Mouse (Mus musculus): ENCODE measurements around the gene Bola1. TPM values are rescaled to one million over a fixed set of nuclear protein-coding genes. Genes with fewer than 3 reads are reported as not detected.
A peak's percentile ranks its signal among the peaks of the same experiment; 100 is the strongest.

The Bola1 gene
- polyA plus RNA-seq, 1 experiment, result 12.7 TPM

DNA sequence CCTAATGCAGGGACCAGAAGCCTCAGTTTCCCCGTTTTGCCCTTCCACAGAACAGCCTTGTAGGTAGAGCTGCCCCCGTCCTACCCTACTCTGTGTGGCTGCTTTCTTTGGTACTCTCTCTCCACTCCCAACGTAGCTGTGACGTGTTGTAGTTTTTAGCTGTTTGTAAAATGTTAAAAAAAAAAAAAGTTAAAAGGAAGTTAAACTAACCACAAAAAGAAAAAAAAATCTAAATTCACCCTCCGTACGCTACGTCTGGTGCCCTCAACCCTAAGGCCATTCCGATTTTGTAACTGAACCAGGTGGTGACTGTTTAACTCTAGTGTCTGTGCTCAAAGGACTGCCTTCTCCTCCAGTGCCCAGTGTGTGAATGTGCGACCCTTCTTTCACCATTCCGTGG is 24.5 kb downstream of the Bola1 start:
- no peak for TF ChIP-seq CTCF (IDR thresholded peaks at IDR 0.05; ENCODE audit: control insufficient read depth, insufficient read depth, low read length)
- no peak for TF ChIP-seq POLR2A (IDR thresholded peaks at IDR 0.05; ENCODE audit: borderline replicate concordance, control insufficient read depth, low read depth, low read length)
- no peak overlapping the region for H3K27ac ChIP-seq (ENCODE audit: control insufficient read depth, insufficient read depth, low read depth, low read length, poor library complexity)
- H3K4me1 ChIP-seq (ENCODE audit: control insufficient read depth, insufficient read depth, low read length), result peaks cover 4% of the 10 kb centered on the region
- 21% methylated on average over 10 of the region's 10 CpGs for WGBS
- H3K4me3 ChIP-seq (replicated peaks; ENCODE audit: control insufficient read depth, low read depth, low read length), result no peak overlapping the region

DNA sequence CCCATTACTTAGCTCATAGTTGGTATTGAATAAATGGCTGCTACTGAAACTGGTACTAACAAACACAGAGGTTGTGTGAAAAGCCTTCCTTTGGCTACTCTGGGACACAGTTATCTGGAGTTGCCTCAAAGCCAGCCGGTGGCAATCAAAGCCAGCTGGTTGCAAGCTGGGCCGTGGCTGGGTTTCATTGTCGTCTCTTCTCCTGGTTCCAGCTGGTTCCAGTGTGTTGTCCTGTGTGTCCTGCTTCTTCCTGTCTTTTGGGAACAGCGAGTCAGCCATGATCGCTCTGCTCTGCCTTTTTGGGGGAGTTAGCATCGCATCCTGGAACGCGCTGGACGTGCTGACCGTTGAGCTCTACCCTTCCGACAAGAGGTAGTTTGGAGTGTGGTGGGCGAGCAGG is 26.5 kb downstream of the Bola1 start:
- Histone ChIP-seq H3K27ac (ENCODE audit: control insufficient read depth, insufficient read depth, low read depth, low read length, poor library complexity) (no peak overlapping the region), H3K4me1 (ENCODE audit: control insufficient read depth, insufficient read depth, low read length) (peaks cover 4% of the 10 kb centered on the region), H3K4me3 (replicated peaks; ENCODE audit: control insufficient read depth, low read depth, low read length) (no peak overlapping the region)
- TF ChIP-seq POLR2A (IDR thresholded peaks at IDR 0.05; ENCODE audit: borderline replicate concordance, control insufficient read depth, low read depth, low read length) (no peak), CTCF (IDR thresholded peaks at IDR 0.05; ENCODE audit: control insufficient read depth, insufficient read depth, low read length) (no peak)
- 85% methylated on average over 12 of the region's 12 CpGs for WGBS

DNA sequence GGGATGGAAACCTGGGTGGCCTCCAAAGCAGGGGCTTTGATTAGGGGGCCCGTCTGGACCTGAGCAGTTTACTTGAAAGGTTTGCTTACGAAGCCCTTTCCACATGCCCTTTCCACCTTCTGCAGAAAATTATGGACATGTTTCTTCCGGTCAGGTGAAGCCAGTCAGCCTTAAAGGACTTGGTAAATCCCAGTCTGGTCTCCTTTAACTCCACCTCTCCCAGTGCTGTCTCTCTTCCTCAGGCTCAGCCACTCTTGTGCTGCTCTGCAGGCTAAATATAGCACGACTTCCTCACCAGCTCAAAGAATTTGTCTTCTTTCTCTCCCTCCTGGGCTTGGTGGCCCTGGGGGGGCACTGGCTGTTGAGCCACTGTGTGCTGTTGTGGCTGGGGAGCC is 37.1 kb downstream of the Bola1 start:
- TF ChIP-seq CTCF (IDR thresholded peaks at IDR 0.05; ENCODE audit: control insufficient read depth, insufficient read depth, low read length) (no peak), POLR2A (IDR thresholded peaks at IDR 0.05; ENCODE audit: borderline replicate concordance, control insufficient read depth, low read depth, low read length) (no peak)
- H3K27ac ChIP-seq (ENCODE audit: control insufficient read depth, insufficient read depth, low read depth, low read length, poor library complexity), result no peak overlapping the region
- H3K4me1 ChIP-seq (ENCODE audit: control insufficient read depth, insufficient read depth, low read length), result no peaks in the 10 kb centered on the region
- no peak overlapping the region for H3K4me3 ChIP-seq (replicated peaks; ENCODE audit: control insufficient read depth, low read depth, low read length)
- 36% methylated on average over 4 of the region's 4 CpGs for WGBS

DNA sequence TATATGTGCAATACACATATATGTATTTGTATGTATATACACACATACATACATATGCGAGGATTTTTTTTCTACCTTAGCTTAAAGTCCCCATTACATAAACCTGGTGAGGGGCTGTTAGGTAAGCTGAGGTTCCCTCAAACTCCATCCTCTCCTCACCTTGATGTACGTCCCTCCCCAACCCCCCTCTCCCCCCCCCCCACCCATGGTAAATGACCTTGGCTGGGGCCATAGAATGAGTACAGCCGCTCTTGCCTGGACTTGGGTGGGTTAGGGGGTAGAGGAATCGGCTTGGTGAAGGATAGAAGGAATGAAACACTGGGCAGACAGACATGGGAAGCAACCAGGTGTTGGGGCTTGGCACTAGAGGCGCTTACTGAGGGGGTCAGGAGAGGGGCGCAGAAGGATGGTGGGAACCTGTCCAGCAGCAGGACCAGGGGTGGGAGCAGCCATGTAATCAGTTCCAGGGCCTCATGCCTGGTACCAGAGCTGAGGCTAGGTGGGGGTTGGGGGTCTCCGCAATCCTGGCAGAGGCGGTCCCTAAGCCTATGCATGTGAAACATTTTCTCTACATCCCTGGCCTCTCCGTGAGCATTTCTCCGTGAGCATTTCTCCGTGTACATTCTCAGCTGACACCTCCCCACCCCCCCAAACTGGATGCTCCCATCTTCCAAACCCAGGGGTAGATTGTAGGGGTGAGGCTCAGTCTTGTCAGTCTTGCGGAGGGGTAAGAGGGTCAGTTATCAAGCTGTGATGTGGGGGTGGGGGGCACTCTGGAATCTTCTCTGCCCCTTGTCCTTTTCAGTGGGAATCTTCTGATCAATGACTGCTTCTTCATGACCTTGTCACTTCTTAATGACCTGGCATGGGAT is 37.8 kb downstream of the Bola1 start:
- no peak overlapping the region for H3K4me3 ChIP-seq (replicated peaks; ENCODE audit: control insufficient read depth, low read depth, low read length)
- no peak overlapping the region for H3K27ac ChIP-seq (ENCODE audit: control insufficient read depth, insufficient read depth, low read depth, low read length, poor library complexity)
- TF ChIP-seq CTCF (IDR thresholded peaks at IDR 0.05; ENCODE audit: control insufficient read depth, insufficient read depth, low read length) (no peak), POLR2A (IDR thresholded peaks at IDR 0.05; ENCODE audit: borderline replicate concordance, control insufficient read depth, low read depth, low read length) (no peak)
- WGBS, result 68% methylated on average over 12 of the region's 12 CpGs
- no peaks in the 10 kb centered on the region for H3K4me1 ChIP-seq (ENCODE audit: control insufficient read depth, insufficient read depth, low read length)

DNA sequence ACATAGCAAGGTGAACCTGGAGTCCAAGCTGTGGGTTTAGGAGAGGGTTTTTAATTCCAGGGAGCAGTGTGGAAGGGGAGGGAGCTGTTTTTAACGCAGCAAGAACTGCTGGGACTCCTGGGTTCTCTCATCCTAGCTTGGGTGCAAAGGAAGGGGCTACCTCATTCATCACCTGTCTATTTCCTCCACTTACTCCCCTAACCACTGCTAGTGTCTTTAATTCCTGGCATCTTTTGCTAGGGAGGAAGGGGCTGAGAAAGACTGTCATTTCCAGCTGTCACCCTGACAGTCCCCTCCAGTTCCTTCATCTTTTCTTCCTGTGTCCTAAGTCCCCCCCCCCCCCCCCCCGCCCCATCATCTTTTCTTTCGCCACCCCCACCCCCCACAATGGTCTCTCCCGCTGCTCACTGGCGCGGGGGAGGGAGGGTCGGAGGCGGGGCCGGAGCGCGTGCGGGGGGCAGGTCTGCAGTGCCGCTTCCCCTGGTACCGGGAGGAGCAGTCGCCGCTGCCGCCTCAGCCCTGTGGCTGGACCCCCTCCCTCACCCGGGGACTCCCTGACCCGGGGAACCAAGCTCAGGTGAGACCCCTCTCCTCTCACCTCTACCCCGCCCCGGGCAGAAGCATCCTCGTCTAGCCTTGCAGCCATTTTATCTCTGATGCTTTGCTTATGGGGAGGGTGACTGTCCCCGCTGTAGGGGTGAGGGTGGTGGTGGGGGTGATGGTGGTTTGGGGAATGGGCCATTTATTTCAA is 38.6 kb downstream of the Bola1 start, which contains the start of gene Sv2a:
Sv2a (plus strand) TSS at position 425 of the 751 bp plus-strand sequence.
- Histone ChIP-seq H3K4me3 (replicated peaks; ENCODE audit: control insufficient read depth, low read depth, low read length) (peak within 1 kb of the TSS; percentile 40), H3K27ac (ENCODE audit: control insufficient read depth, insufficient read depth, low read depth, low read length, poor library complexity) (no peak within 1 kb of the TSS), H3K4me1 (ENCODE audit: control insufficient read depth, insufficient read depth, low read length) (no peaks in the 10 kb centered on the region)
- 2% methylated on average over 22 of the region's 23 CpGs for WGBS
- TF ChIP-seq CTCF (IDR thresholded peaks at IDR 0.05; ENCODE audit: control insufficient read depth, insufficient read depth, low read length) (no peak), POLR2A (IDR thresholded peaks at IDR 0.05; ENCODE audit: borderline replicate concordance, control insufficient read depth, low read depth, low read length) (no peak)

DNA sequence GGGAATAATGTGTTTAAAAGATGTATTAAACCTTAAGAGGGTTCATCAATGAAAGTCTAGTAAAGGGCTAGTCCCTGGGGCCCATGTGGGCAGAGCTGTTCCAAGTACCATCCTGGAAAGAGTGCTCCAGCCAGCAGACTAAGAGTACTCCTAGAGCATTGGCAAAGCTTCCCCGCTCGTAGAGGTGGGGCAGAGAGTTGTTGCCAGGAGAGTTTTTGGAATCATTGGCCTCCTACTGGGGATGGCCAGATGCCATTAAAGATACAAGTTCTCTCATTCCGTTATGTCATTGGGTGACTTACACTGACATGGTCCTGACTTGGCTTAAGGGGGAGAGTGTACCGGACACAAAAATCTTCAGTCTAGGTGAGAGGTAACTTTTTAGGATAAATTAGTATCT is 40.0 kb downstream of the Bola1 start:
- 80% methylated on average over 4 of the region's 4 CpGs for WGBS
- no peak overlapping the region for H3K27ac ChIP-seq (ENCODE audit: control insufficient read depth, insufficient read depth, low read depth, low read length, poor library complexity)
- H3K4me3 ChIP-seq (replicated peaks; ENCODE audit: control insufficient read depth, low read depth, low read length), result no peak overlapping the region
- no peaks in the 10 kb centered on the region for H3K4me1 ChIP-seq (ENCODE audit: control insufficient read depth, insufficient read depth, low read length)
- TF ChIP-seq POLR2A (IDR thresholded peaks at IDR 0.05; ENCODE audit: borderline replicate concordance, control insufficient read depth, low read depth, low read length), result no peak
- TF ChIP-seq CTCF (IDR thresholded peaks at IDR 0.05; ENCODE audit: control insufficient read depth, insufficient read depth, low read length), result no peak

DNA sequence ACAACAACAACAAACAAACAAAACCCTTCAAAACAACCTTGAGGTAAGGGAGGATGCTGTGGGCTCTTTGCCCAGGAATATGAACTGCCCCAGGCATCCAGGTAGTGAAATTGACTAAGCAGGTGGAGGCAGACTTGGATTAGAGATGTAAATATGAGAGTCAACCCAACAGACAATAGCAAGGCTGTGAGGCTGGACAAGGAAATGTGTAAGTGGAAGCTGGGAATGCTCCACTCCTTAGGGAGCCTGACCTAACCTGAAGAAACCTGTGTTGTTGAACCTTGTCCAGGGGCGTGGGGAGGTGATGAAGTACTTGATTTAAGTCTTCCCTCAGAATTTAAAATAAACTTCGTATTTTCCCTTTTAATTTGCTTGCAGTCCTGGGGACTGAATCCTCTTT is 40.6 kb downstream of the Bola1 start:
- TF ChIP-seq CTCF (IDR thresholded peaks at IDR 0.05; ENCODE audit: control insufficient read depth, insufficient read depth, low read length) (no peak), POLR2A (IDR thresholded peaks at IDR 0.05; ENCODE audit: borderline replicate concordance, control insufficient read depth, low read depth, low read length) (no peak)
- H3K4me1 ChIP-seq (ENCODE audit: control insufficient read depth, insufficient read depth, low read length), result no peaks in the 10 kb centered on the region
- no peak overlapping the region for H3K27ac ChIP-seq (ENCODE audit: control insufficient read depth, insufficient read depth, low read depth, low read length, poor library complexity)
- WGBS, result 91% methylated on average over 2 of the region's 2 CpGs
- H3K4me3 ChIP-seq (replicated peaks; ENCODE audit: control insufficient read depth, low read depth, low read length), result no peak overlapping the region

DNA sequence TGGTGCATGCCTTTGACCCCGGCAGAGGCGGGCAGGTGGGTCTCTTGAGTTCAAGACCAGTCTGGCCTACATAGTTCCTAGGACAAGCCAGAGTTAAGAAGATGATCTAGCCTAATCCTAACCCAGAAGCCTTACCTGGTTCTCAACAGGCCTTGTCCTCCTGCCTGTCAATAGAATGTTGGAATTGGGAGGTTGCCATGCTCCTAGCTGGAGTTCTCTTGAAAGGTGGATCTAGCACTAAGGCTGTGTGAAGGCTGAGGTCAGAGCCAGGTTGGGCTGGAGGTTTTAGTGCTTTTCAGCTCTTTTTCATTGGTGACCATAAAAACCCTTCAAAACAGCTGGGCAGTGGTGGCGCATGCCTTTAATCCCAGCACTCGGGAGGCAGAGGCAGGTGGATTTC is 41.1 kb downstream of the Bola1 start:
- 90% methylated on average over 4 of the region's 4 CpGs for WGBS
- H3K4me1 ChIP-seq (ENCODE audit: control insufficient read depth, insufficient read depth, low read length), result no peaks in the 10 kb centered on the region

More for the DNA sequence above, 41.1 kb downstream of the Bola1 start:
- H3K4me3 ChIP-seq (replicated peaks; ENCODE audit: control insufficient read depth, low read depth, low read length), result no peak overlapping the region
- H3K27ac ChIP-seq (ENCODE audit: control insufficient read depth, insufficient read depth, low read depth, low read length, poor library complexity), result no peak overlapping the region
- TF ChIP-seq POLR2A (IDR thresholded peaks at IDR 0.05; ENCODE audit: borderline replicate concordance, control insufficient read depth, low read depth, low read length), result no peak
- TF ChIP-seq CTCF (IDR thresholded peaks at IDR 0.05; ENCODE audit: control insufficient read depth, insufficient read depth, low read length), result no peak

Data from bone marrow, adult 2 months (tissue).